Mouse (Mus musculus): ENCODE measurements around the gene Il22ra2. TPM values are rescaled to one million over a fixed set of nuclear protein-coding genes. Genes with fewer than 3 reads are reported as not detected.

Gene Il22ra2
- not detected in 2 replicates for polyA plus RNA-seq (2014; fragmentation: Nextera tagmentation; extraction: Ambion mirVana)

DNA sequence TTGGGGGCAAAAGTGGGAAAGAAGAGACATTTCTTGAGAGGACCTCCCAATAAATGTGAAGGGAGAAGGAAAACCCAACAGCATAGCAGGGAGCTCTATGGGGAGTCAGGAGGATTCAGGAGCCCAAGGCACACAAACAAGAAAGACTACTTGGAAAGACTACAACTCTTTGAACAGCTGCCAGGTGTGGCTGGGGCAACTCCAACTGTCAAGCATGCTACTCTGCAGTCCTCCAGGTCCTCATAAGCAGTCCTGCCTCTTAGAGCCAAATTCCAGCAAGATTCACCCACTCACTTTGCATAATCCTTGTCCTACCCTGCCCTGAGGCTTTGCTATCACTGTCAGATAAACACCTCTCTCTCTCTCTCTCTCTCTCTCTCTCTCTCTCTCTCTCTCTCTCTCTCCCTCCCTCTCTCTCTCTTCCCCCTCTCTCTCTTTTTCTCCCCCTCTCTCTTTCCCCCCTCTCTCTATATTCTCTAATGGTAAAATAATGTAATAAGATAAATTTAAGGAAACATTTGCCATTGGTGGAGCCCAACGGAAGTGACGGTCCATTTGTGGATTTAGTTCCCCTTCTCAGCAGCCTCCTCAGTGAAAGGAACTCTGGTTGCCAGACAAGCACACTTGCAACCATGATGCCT, at the start of gene Il22ra2:
Il22ra2 (plus strand) TSS at position 591 of the 641 bp plus-strand sequence.
- H3K27me3 ChIP-seq (ENCODE audit: control insufficient read depth, insufficient read depth, low read length): no peaks in the 10 kb centered on the region
- H3K36me3 ChIP-seq (ENCODE audit: control insufficient read depth, insufficient read depth, low read length): no peaks in the 10 kb centered on the region
- no peaks in the 10 kb centered on the region for H3K9me3 ChIP-seq (ENCODE audit: control insufficient read depth, low read length)
- ATAC-seq (ENCODE audit: low read depth): no peak
- no peak within 1 kb of the TSS for H3K27ac ChIP-seq (ENCODE audit: low read depth, low read length)
- 91% methylated on average over 2 of the region's 2 CpGs for WGBS
- no peak within 1 kb of the TSS for H3K4me3 ChIP-seq (ENCODE audit: low read depth, low read length)
- H3K4me2 ChIP-seq (ENCODE audit: low read depth, low read length): no peak within 1 kb of the TSS
- no peaks in the 10 kb centered on the region for H3K4me1 ChIP-seq (ENCODE audit: control insufficient read depth, insufficient read depth, low read length)
- H3K9ac ChIP-seq (replicated peaks; ENCODE audit: low read depth, low read length): no peak within 1 kb of the TSS

DNA sequence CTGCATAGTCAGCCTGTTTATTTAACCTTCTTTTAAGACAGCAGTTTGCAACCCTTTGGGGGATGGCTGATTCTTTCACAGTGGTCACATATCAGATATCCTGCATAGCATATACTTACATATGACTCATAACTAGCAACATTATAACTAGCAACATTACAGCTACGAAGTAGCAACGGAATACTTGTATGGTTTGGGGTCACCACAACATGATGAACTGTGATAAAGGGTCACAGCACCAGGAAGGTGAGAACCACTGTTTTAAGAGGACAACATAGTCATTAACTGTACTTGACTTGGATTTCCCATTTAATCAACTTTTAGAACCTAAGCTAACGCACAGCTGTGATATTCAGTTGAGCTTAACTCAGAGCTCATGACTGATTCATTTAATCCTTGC, 44.2 kb upstream of the Il22ra2 start:
- Histone ChIP-seq H3K4me1 (ENCODE audit: control insufficient read depth, insufficient read depth, low read length) (no peaks in the 10 kb centered on the region), H3K4me3 (ENCODE audit: low read depth, low read length) (no peak overlapping the region), H3K27me3 (ENCODE audit: control insufficient read depth, insufficient read depth, low read length) (no peaks in the 10 kb centered on the region), H3K9me3 (ENCODE audit: control insufficient read depth, low read length) (no peaks in the 10 kb centered on the region), H3K27ac (ENCODE audit: low read depth, low read length) (no peak overlapping the region), H3K36me3 (ENCODE audit: control insufficient read depth, insufficient read depth, low read length) (no peaks in the 10 kb centered on the region), H3K9ac (replicated peaks; ENCODE audit: low read depth, low read length) (no peak overlapping the region), H3K4me2 (ENCODE audit: low read depth, low read length) (no peak overlapping the region)
- no peak for ATAC-seq (ENCODE audit: low read depth)
- 96% methylated on average over 3 of the region's 3 CpGs for WGBS

DNA sequence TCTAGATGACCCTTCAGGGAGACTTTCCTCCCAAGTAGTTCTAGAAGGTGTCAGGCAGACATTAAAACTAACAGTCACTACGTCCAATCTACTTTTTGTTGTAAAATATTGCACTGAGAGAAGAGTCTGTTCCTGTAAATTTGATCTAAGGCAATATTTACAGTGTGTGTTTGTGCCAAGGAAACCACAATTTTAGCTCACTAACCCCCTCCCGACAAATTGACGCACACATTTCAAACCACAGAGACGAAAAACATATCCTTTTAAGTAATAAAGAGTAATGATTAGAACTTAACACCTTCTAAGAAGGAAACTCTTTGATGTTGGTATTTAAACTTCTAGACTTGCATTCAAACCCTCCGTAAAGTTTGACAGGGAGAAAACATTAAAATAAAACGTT, 43.8 kb upstream of the Il22ra2 start:
- ATAC-seq (ENCODE audit: low read depth): no peak
- H3K27ac ChIP-seq (ENCODE audit: low read depth, low read length): no peak overlapping the region
- H3K4me3 ChIP-seq (ENCODE audit: low read depth, low read length): no peak overlapping the region
- no peak overlapping the region for H3K9ac ChIP-seq (replicated peaks; ENCODE audit: low read depth, low read length)
- H3K36me3 ChIP-seq (ENCODE audit: control insufficient read depth, insufficient read depth, low read length): no peaks in the 10 kb centered on the region
- no peak overlapping the region for H3K4me2 ChIP-seq (ENCODE audit: low read depth, low read length)
- no peaks in the 10 kb centered on the region for H3K4me1 ChIP-seq (ENCODE audit: control insufficient read depth, insufficient read depth, low read length)
- no peaks in the 10 kb centered on the region for H3K27me3 ChIP-seq (ENCODE audit: control insufficient read depth, insufficient read depth, low read length)
- WGBS: 88% methylated on average over 6 of the region's 6 CpGs
- H3K9me3 ChIP-seq (ENCODE audit: control insufficient read depth, low read length): no peaks in the 10 kb centered on the region

DNA sequence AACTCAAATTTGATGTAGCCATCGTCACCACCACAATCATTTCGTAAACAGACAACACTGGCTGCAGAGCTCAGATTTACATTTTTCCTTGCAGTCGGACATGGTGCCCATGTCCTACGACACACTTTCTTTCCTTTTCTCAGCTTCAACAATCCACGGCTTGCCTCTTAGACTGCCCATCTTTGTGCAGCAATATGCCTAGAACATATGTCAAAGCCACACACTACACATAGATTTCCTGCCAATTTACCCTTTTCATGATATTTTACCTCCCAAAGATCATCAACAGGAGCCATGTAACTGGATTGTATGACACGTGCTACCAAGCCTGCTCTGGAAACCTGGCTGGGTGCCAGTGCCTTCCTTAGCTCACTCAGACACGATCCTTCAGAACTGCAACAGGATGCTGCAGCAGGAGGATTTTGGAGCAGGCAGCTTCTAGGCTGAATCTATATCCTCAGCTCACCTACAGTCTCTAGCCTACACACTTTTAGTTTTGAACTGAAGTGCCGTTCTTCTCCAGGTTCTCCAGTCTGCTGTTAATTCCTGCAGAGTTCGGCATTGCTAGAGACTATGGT, 43.3 kb upstream of the Il22ra2 start:
- no peaks in the 10 kb centered on the region for H3K36me3 ChIP-seq (ENCODE audit: control insufficient read depth, insufficient read depth, low read length)
- H3K4me1 ChIP-seq (ENCODE audit: control insufficient read depth, insufficient read depth, low read length): no peaks in the 10 kb centered on the region
- ATAC-seq (ENCODE audit: low read depth): no peak
- H3K9ac ChIP-seq (replicated peaks; ENCODE audit: low read depth, low read length): no peak overlapping the region
- H3K27me3 ChIP-seq (ENCODE audit: control insufficient read depth, insufficient read depth, low read length): no peaks in the 10 kb centered on the region
- H3K27ac ChIP-seq (ENCODE audit: low read depth, low read length): no peak overlapping the region
- no peaks in the 10 kb centered on the region for H3K9me3 ChIP-seq (ENCODE audit: control insufficient read depth, low read length)
- H3K4me2 ChIP-seq (ENCODE audit: low read depth, low read length): no peak overlapping the region
- H3K4me3 ChIP-seq (ENCODE audit: low read depth, low read length): no peak overlapping the region
- 78% methylated on average over 9 of the region's 9 CpGs for WGBS

DNA sequence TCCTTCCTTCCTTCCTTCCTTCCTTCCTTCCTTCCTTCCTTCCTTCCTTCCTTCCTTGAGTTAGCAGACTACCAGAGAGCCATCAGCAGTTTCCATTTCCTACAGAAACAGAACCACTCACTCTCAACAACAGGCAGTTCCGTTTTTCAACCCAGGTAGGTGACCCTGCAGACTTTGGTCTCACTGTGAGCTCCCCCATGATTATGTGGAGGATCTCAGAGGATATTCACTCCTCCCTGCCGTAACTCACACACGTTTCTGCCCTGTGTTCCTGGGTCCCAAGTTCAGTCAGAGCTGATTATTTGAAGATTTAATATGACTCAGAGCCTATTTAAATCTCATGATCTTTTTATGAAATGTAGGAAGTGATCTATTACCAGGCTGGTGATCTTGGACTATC, 41.1 kb upstream of the Il22ra2 start:
- Histone ChIP-seq H3K4me3 (ENCODE audit: low read depth, low read length) (no peak overlapping the region), H3K9ac (replicated peaks; ENCODE audit: low read depth, low read length) (no peak overlapping the region), H3K4me2 (ENCODE audit: low read depth, low read length) (no peak overlapping the region), H3K4me1 (ENCODE audit: control insufficient read depth, insufficient read depth, low read length) (no peaks in the 10 kb centered on the region), H3K27ac (ENCODE audit: low read depth, low read length) (no peak overlapping the region), H3K27me3 (ENCODE audit: control insufficient read depth, insufficient read depth, low read length) (no peaks in the 10 kb centered on the region), H3K36me3 (ENCODE audit: control insufficient read depth, insufficient read depth, low read length) (no peaks in the 10 kb centered on the region), H3K9me3 (ENCODE audit: control insufficient read depth, low read length) (no peaks in the 10 kb centered on the region)
- no peak for ATAC-seq (ENCODE audit: low read depth)
- WGBS: 63% methylated on average over 3 of the region's 3 CpGs

DNA sequence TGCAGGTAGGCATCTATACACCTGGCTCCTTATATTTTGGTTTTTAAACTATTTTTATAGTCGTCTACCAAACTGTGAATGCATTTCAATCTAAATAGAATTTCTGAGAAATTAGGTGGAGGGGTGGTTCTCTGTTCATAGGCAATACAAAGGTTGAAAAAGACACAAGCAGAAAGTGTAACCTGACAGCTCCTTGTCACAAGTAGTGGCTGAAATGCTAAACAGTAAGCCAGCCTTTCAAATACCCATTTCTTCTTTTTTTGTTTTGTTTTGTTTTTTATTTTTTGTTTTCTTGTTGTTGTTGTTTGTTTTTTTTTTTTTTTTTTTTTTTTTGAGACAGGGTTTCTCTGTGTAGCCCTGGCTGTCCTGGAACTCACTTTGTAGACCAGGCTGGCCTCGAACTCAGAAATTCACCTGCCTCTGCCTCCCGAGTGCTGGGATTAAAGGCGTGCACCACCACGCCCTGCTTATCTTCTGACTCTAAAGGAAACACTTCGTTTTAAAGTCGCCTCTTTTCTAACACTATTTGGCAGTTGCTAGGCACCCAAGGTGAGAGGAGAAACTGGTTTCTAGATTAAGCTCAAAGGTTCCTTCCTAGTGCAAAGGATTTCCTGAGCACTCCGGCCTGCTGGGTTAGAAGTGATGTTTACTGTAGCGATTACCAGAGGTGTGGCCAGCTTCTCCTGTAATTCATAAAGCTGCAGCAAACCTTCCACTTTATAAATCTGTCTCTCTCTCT, 39.8 kb upstream of the Il22ra2 start:
- no peak overlapping the region for H3K27ac ChIP-seq (ENCODE audit: low read depth, low read length)
- no peak for ATAC-seq (ENCODE audit: low read depth)
- no peak overlapping the region for H3K4me2 ChIP-seq (ENCODE audit: low read depth, low read length)
- H3K4me3 ChIP-seq (ENCODE audit: low read depth, low read length): no peak overlapping the region
- H3K36me3 ChIP-seq (ENCODE audit: control insufficient read depth, insufficient read depth, low read length): no peaks in the 10 kb centered on the region
- H3K9ac ChIP-seq (replicated peaks; ENCODE audit: low read depth, low read length): no peak overlapping the region
- no peaks in the 10 kb centered on the region for H3K4me1 ChIP-seq (ENCODE audit: control insufficient read depth, insufficient read depth, low read length)
- H3K27me3 ChIP-seq (ENCODE audit: control insufficient read depth, insufficient read depth, low read length): no peaks in the 10 kb centered on the region
- 79% methylated on average over 9 of the region's 9 CpGs for WGBS
- no peaks in the 10 kb centered on the region for H3K9me3 ChIP-seq (ENCODE audit: control insufficient read depth, low read length)

DNA sequence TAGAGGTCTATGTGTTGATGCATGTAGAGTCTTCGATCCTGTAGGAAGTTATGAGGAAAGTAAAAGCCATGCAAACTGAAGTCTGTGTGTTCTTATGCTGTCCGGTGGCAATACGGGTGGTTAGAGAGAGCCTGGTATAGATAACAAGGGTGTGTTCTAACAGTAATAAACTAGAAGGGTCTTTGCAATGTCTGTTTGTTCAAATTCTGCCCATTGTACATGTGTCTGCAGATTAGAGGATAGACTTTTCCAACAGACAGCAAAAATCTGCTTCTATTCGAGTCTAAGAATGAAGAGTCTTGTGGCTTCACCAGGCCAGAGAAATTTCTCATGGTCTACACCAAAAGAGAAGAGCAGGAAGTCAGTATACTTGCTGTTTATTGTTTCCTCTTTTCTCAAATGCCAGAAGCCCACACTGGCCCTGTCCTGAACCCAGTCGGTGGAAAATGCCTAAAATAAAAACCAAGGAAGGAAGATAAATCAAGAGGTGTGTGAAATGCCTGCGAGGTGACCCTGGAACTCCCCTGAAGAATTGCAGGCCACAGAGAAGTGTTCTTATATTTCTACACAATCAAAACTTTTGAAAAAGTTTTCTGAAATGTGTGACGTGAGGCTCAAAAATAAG, 38.9 kb upstream of the Il22ra2 start:
- Histone ChIP-seq H3K27ac (ENCODE audit: low read depth, low read length) (no peak overlapping the region), H3K9me3 (ENCODE audit: control insufficient read depth, low read length) (no peaks in the 10 kb centered on the region), H3K9ac (replicated peaks; ENCODE audit: low read depth, low read length) (no peak overlapping the region), H3K36me3 (ENCODE audit: control insufficient read depth, insufficient read depth, low read length) (no peaks in the 10 kb centered on the region), H3K27me3 (ENCODE audit: control insufficient read depth, insufficient read depth, low read length) (no peaks in the 10 kb centered on the region), H3K4me3 (ENCODE audit: low read depth, low read length) (no peak overlapping the region), H3K4me2 (ENCODE audit: low read depth, low read length) (no peak overlapping the region), H3K4me1 (ENCODE audit: control insufficient read depth, insufficient read depth, low read length) (no peaks in the 10 kb centered on the region)
- 79% methylated on average over 7 of the region's 7 CpGs for WGBS
- no peak for ATAC-seq (ENCODE audit: low read depth)

DNA sequence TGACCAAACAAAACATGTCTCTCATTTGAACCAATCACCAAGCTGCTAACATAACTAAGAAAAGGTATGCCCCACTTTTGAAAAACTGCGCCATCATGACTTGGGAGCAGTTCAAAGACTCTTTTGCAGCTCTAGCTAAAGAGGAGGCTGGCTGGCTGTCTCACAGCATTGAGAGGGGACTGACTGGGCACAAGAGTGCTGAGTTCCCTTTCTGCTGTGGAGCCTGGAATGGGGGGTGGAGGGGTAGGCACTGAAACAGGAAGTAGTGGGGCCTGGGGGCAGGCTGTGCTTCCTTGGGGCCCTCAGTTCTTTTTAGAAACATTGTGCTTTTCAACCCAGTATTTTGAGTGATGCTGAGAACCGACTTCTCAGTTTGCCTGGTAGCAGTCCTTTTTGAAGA, 37.7 kb upstream of the Il22ra2 start:
- Histone ChIP-seq H3K9me3 (ENCODE audit: control insufficient read depth, low read length) (no peaks in the 10 kb centered on the region), H3K27ac (ENCODE audit: low read depth, low read length) (no peak overlapping the region), H3K36me3 (ENCODE audit: control insufficient read depth, insufficient read depth, low read length) (no peaks in the 10 kb centered on the region), H3K27me3 (ENCODE audit: control insufficient read depth, insufficient read depth, low read length) (no peaks in the 10 kb centered on the region), H3K4me3 (ENCODE audit: low read depth, low read length) (no peak overlapping the region), H3K4me1 (ENCODE audit: control insufficient read depth, insufficient read depth, low read length) (no peaks in the 10 kb centered on the region), H3K9ac (replicated peaks; ENCODE audit: low read depth, low read length) (no peak overlapping the region), H3K4me2 (ENCODE audit: low read depth, low read length) (no peak overlapping the region)
- 75% methylated on average over 2 of the region's 2 CpGs for WGBS
- no peak for ATAC-seq (ENCODE audit: low read depth)

DNA sequence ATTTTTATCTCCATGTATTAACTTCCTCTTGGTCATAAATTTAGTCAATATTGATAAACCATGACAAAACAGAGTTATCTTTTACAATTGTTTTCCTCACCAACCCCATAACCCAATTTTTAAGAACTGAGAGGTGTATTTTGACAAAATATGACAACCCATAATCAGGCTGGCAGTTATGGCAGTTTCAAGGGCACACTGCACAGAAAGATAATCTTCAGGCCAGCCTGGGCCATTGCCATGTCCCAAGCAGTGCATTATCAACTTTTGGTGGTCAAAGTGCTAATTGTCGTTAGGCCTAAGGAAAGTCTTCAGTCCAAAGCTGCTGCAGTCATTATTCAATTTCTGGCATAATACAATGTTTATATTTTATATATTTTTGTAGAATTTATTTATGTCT, 37.0 kb upstream of the Il22ra2 start:
- no peak for ATAC-seq (ENCODE audit: low read depth)
- WGBS: 94% methylated on average over 1 of the region's 1 CpGs

More for the DNA sequence above, 37.0 kb upstream of the Il22ra2 start:
- Histone ChIP-seq H3K27ac (ENCODE audit: low read depth, low read length) (no peak overlapping the region), H3K4me3 (ENCODE audit: low read depth, low read length) (no peak overlapping the region), H3K9me3 (ENCODE audit: control insufficient read depth, low read length) (no peaks in the 10 kb centered on the region), H3K36me3 (ENCODE audit: control insufficient read depth, insufficient read depth, low read length) (no peaks in the 10 kb centered on the region), H3K4me1 (ENCODE audit: control insufficient read depth, insufficient read depth, low read length) (no peaks in the 10 kb centered on the region), H3K4me2 (ENCODE audit: low read depth, low read length) (no peak overlapping the region), H3K27me3 (ENCODE audit: control insufficient read depth, insufficient read depth, low read length) (no peaks in the 10 kb centered on the region), H3K9ac (replicated peaks; ENCODE audit: low read depth, low read length) (no peak overlapping the region)
